Mouse (Mus musculus) liver, embryonic 14.5 days (tissue): ENCODE results near the gene BC004004. TPM values are rescaled to one million over a fixed set of nuclear protein-coding genes. Genes with fewer than 3 reads are reported as not detected.
A peak's percentile ranks its signal among the peaks of the same experiment; 100 is the strongest.

Experiments
- ATAC-seq: fragments of 200-750 bp; cut with Nextera tagmentation; 2 replicates; pipeline ENCODE4 v1.8.0; 2017; ENCODE audit warnings: moderate number of reproducible peaks, mild to moderate bottlenecking, moderate library complexity; ENCODE audit not compliant: insufficient read depth
- DNase-seq, 3 experiments: peaks; one replicate each; pipeline ENCODE4 v3.0.0-alpha.2; 2012 to 2013; ENCODE audit warnings: low read depth in 3 of 3, low spot score in 3 of 3
- H3K27ac ChIP-seq: fragments of 300-500 bp; sonication (generic); 2 replicates; pipeline ENCODE4 v1.5.1; 2014; ENCODE audit warnings: moderate library complexity, mild to moderate bottlenecking, control low read depth, inconsistent platforms
- H3K27me3 ChIP-seq: fragments of 300-500 bp; sonication (generic); 2 replicates; pipeline ENCODE4 v1.6.1; 2014; ENCODE audit warnings: mild to moderate bottlenecking, low read length, moderate library complexity; ENCODE audit not compliant: control insufficient read depth, insufficient read depth
- H3K36me3 ChIP-seq: fragments of 300-500 bp; sonication (generic); replicated peaks from 2 replicates; pipeline ENCODE4 v1.6.1; 2014; ENCODE audit warnings: low read depth; ENCODE audit not compliant: control insufficient read depth, insufficient read depth
- H3K4me1 ChIP-seq, 2 experiments: fragments of 200-500 bp in 1 of 2; fragments of 300-500 bp in 1 of 2; sonication (generic) in 1 of 2; replicated peaks; 2 replicates each; pipeline ENCODE4 v1.6.1; 2012 to 2014; ENCODE audit warnings: antibody characterized with exemption in 1 of 2, inconsistent platforms in 1 of 2, low read length in 1 of 2; ENCODE audit not compliant: control insufficient read depth in 2 of 2, insufficient read depth in 2 of 2
- H3K4me2 ChIP-seq: fragments of 300-500 bp; sonication (generic); 2 replicates; pipeline ENCODE4 v1.6.1; 2014; ENCODE audit warnings: low read depth, mild to moderate bottlenecking, control low read depth, moderate library complexity
- H3K4me3 ChIP-seq, 2 experiments: fragments of 200-500 bp in 1 of 2; fragments of 300-500 bp in 1 of 2; sonication (generic) in 1 of 2; 2 replicates each; pipeline ENCODE4 v1.5.1; 2012 to 2014; ENCODE audit warnings: low read depth in 2 of 2, low read length in 2 of 2, mild to moderate bottlenecking in 2 of 2, control low read depth in 1 of 2, inconsistent platforms in 1 of 2, moderate library complexity in 1 of 2; ENCODE audit not compliant: insufficient read depth in 1 of 2
- H3K9ac ChIP-seq: fragments of 300-500 bp; sonication (generic); replicated peaks from 2 replicates; pipeline ENCODE4 v1.6.1; 2014; ENCODE audit warnings: mild to moderate bottlenecking, control low read depth, moderate library complexity
- H3K9me3 ChIP-seq: fragments of 300-500 bp; sonication (generic); 2 replicates; pipeline ENCODE4 v1.6.1; 2016; ENCODE audit warnings: low read length, mixed read lengths; ENCODE audit not compliant: control insufficient read depth
- CTCF ChIP-seq: IDR thresholded peaks from 2 replicates; pipeline ENCODE4 v1.5.1; 2016; ENCODE audit warnings: antibody characterized with exemption, low read depth, control low read depth
- EP300 ChIP-seq: IDR thresholded peaks from 2 replicates; pipeline ENCODE4 v1.6.1; 2016; ENCODE audit warnings: antibody characterized with exemption, low read depth
- WGBS: fragments of 180-500 bp; shearing (Covaris S2); extraction: QIAGEN DNeasy Blood & Tissue Kit; methylation state at CpG from one replicate; pipeline ENCODE4 v1.1.7; 2014; ENCODE audit not compliant: insufficient replicate concordance; 5-methylcytosine and 5-hydroxymethylcytosine counted together
- polyA plus RNA-seq, 2 experiments: library from polyadenylated mRNA; depleted of rRNA in 1 of 2; stranded (reverse) in 1 of 2; unstranded in 1 of 2; fragments of >200 nt; fragmentation: Nextera tagmentation in 1 of 2; extraction: Ambion mirVana in 1 of 2; gene quantifications; 2 replicates each; pipeline versions ENCODE4 v1.2.1 to v1.2.3; 2012 to 2014

The BC004004 gene
- 26.1 and 27.4 TPM in 2 replicates for polyA plus RNA-seq (2012; rRNA removed)
- polyA plus RNA-seq (2014; fragmentation: Nextera tagmentation; extraction: Ambion mirVana): 57.7 and 58.1 TPM in 2 replicates

DNA sequence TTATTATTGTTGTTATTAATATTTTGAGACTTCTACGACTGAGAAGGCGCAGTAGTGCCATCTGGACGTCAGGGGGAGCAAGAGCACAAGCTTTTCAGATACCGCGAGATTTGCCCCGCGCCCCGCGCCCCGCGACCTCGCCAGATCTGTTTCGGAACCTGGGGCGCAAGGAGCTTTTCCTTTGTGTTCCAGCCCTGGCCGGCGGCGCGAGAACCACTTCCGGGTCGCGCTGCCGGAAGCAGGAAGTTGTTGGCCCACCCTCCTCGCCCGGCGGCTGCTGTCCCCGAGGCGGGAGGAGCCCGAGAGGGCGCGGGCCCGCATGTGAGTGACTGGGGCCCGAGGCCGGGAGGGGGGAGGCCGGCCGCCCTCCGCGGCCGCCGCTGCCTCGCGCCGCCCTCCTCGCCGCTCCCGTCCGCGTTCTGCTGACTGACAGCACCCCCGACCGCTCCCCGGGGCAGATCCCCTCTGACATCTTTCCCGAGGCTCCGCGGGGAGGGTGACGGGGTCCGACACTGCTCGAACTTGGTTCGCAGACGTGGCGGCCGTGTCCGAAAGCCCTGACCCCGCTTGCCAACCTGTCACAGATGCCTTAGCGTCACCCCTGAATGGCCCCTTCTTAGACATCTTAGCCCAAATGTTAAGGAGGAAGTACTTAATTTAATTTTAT, at the start of gene BC004004:
Gene BC004004, plus strand, starts transcription at position 107 of the 667 bp plus-strand sequence.
- H3K27me3 ChIP-seq: no peaks in the 10 kb centered on the region
- peak within 1 kb of the TSS; percentile 70 for H3K27ac ChIP-seq
- peak within 1 kb of the TSS; percentile 84 for H3K4me2 ChIP-seq
- H3K9ac ChIP-seq: peak within 1 kb of the TSS; percentile 91
- no peaks in the 10 kb centered on the region for H3K9me3 ChIP-seq
- no peaks in the 10 kb centered on the region for H3K36me3 ChIP-seq
- peak; percentile 78 for TF ChIP-seq CTCF
- TF ChIP-seq EP300: peak; percentile 61
- peak within 1 kb of the TSS; percentile 72 to 74 for H3K4me3 ChIP-seq
- peaks cover 9 to 23% of the 10 kb centered on the region in 2 experiments for H3K4me1 ChIP-seq
- ATAC-seq (peak; percentile 89), DNase-seq (peak; percentile 94)
- under 1% methylated on average over 62 of the region's 63 CpGs for WGBS

DNA sequence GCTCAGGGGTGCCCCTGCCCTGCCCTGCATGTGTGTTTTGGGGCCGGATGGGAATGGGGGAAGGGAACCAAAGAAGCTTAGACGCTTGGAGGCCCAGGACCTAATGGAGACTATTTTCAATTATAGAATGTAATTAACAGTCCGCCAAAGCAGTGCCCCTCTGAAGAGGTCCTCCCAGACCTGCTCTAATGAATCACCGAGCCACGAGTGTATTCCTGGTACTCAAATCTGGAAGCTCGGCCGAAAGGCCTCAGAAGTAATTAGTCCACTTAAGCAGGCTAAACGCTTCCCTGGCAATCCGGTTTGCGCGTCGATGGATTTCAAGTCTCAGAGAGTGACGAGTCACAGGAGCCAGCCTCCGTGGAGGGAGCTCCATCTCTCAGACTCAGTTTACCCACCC, 48.0 kb upstream of the BC004004 start:
- Histone ChIP-seq H3K27ac (no peak overlapping the region), H3K4me3 (no peak overlapping the region), H3K4me2 (no peak overlapping the region), H3K27me3 (no peaks in the 10 kb centered on the region), H3K9me3 (no peaks in the 10 kb centered on the region), H3K4me1 (0 out of 4 replicates have a peak, but pooled peaks cover 0 to 2% of the 10 kb centered on the region in 2 experiments), H3K36me3 (no peaks in the 10 kb centered on the region), H3K9ac (no peak overlapping the region)
- DNase-seq (no peak), ATAC-seq (no peak)
- WGBS: 75% methylated on average over 14 of the region's 14 CpGs
- TF ChIP-seq CTCF (no peak), EP300 (no peak)

GRCm38 (mm10) chr17:29231109-29231508, 37.5 kb upstream of the BC004004 start:
- Histone ChIP-seq H3K27ac (no peak overlapping the region), H3K36me3 (no peaks in the 10 kb centered on the region), H3K9ac (no peak overlapping the region), H3K4me3 (no peak overlapping the region), H3K4me2 (no peak overlapping the region), H3K4me1 (no peaks in the 10 kb centered on the region), H3K9me3 (no peaks in the 10 kb centered on the region), H3K27me3 (peaks cover 10% of the 10 kb centered on the region)
- ATAC-seq: no peak
- WGBS: 56% methylated on average over 10 of the region's 10 CpGs
- no peak for DNase-seq
- TF ChIP-seq EP300: no peak
- no peak for TF ChIP-seq CTCF

DNA sequence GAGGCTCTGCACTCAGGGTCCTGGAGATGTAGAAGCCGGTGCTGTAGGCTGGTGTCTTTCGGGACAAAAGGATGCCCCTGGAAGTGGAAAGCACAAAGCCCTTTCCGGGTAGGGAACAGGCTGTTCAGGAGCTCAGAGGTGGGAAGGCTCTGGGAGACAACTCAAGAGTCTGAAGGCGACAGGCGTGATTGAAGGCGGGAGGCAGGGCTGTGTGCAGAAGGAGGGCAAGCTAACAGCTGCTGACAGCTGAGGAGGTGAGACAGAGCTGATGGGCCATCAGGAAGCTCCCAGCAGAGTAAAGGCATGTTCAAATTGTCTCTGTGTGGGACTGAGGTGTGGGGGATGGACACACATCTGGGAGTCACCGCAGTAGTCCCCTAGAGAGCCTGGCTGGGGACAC, 32.5 kb upstream of the BC004004 start:
- Histone ChIP-seq H3K9ac (no peak overlapping the region), H3K27ac (no peak overlapping the region), H3K4me2 (no peak overlapping the region), H3K36me3 (no peaks in the 10 kb centered on the region), H3K4me3 (no peak overlapping the region), H3K27me3 (peaks cover 42% of the 10 kb centered on the region), H3K4me1 (no peaks in the 10 kb centered on the region), H3K9me3 (no peaks in the 10 kb centered on the region)
- ATAC-seq (no peak), DNase-seq (no peak)
- WGBS: 50% methylated on average over 7 of the region's 7 CpGs
- TF ChIP-seq CTCF (no peak), EP300 (no peak)

DNA sequence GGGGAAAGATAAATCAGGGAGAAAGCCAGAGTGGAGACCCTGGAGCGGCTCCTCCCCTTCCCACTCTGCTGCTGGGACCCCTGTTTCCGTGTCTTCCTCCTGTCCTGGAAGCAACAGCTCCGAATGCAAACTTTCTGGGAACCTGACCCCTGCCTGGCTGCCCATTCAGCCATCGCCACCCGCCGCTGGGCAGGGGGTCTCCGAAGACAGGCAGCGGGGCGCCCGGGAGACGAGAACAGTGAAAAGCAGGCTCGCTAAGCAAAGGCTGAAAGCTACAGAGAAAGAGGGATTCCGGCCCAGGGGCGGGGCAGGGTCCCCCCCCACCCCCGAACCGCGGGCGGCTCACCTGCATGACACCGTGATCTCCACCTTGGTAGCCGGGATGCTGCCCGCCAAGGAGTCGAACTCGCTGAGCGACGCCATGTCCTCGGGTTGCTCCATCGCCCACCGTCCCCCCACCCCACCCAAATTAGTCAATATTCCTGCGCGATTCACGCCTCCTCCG, 31.3 kb upstream of the BC004004 start:
- no peak overlapping the region for H3K9ac ChIP-seq
- peak overlapping the region; percentile 61 for H3K4me2 ChIP-seq
- peak overlapping the region; percentile 19 to 47; a peak in 3 of 4 replicates for H3K4me3 ChIP-seq
- ATAC-seq (no peak), DNase-seq (no peak)
- H3K36me3 ChIP-seq: no peaks in the 10 kb centered on the region
- H3K4me1 ChIP-seq: no peaks in the 10 kb centered on the region
- no peak for TF ChIP-seq CTCF
- no peak for TF ChIP-seq EP300
- H3K27me3 ChIP-seq: peaks cover 42% of the 10 kb centered on the region
- WGBS: 2% methylated on average over 32 of the region's 32 CpGs
- H3K9me3 ChIP-seq: no peaks in the 10 kb centered on the region
- no peak overlapping the region for H3K27ac ChIP-seq
